Mouse (Mus musculus) hindbrain, embryonic 16.5 days (tissue): Measurements from ENCODE around the gene Fchsd2. TPM values are rescaled to one million over a fixed set of nuclear protein-coding genes. Genes with fewer than 3 reads are reported as not detected.

Experiments used
- ATAC-seq: fragments of 200-750 bp; cut with Nextera tagmentation; 2 replicates; pipeline ENCODE4 v1.8.0; 2017; ENCODE audit warnings: moderate TSS enrichment, moderate library complexity
- H3K27ac ChIP-seq: fragments of 300-500 bp; sonication (generic); 2 replicates; pipeline ENCODE4 v1.5.1; 2014; ENCODE audit warnings: low read depth, mild to moderate bottlenecking, control low read depth, low read length, moderate library complexity
- H3K27me3 ChIP-seq: fragments of 300-500 bp; sonication (generic); replicated peaks from 2 replicates; pipeline ENCODE4 v1.6.1; 2014; ENCODE audit warnings: low read length; ENCODE audit not compliant: control insufficient read depth, insufficient read depth
- H3K36me3 ChIP-seq: fragments of 300-500 bp; sonication (generic); 2 replicates; pipeline ENCODE4 v1.6.1; 2014; ENCODE audit warnings: mild to moderate bottlenecking, low read length, moderate library complexity, mixed read lengths; ENCODE audit not compliant: control insufficient read depth, insufficient read depth
- H3K4me1 ChIP-seq: fragments of 300-500 bp; sonication (generic); 2 replicates; pipeline ENCODE4 v1.6.1; 2014; ENCODE audit warnings: low read depth, low read length; ENCODE audit not compliant: control insufficient read depth, insufficient read depth
- H3K4me2 ChIP-seq: fragments of 300-500 bp; sonication (generic); 2 replicates; pipeline ENCODE4 v1.6.1; 2014; ENCODE audit warnings: mild to moderate bottlenecking, low read length, control low read depth, moderate library complexity
- H3K4me3 ChIP-seq: fragments of 300-500 bp; sonication (generic); 2 replicates; pipeline ENCODE4 v1.5.1; 2014; ENCODE audit warnings: mild to moderate bottlenecking, low read length, control low read depth, moderate library complexity
- H3K9ac ChIP-seq: fragments of 300-500 bp; sonication (generic); 2 replicates; pipeline ENCODE4 v1.6.1; 2014; ENCODE audit warnings: low read depth, mild to moderate bottlenecking, control low read depth, low read length, moderate library complexity
- H3K9me3 ChIP-seq: fragments of 300-500 bp; sonication (generic); 2 replicates; pipeline ENCODE4 v1.6.1; 2014; ENCODE audit warnings: mild to moderate bottlenecking, low read length, moderate library complexity; ENCODE audit not compliant: control insufficient read depth
- WGBS: fragments of 180-500 bp; shearing (Covaris S2); extraction: QIAGEN DNeasy Blood & Tissue Kit; methylation state at CpG from one replicate; pipeline ENCODE4 v1.1.7; 2014; 5-methylcytosine and 5-hydroxymethylcytosine counted together
- polyA plus RNA-seq: library from polyadenylated mRNA; unstranded; fragments of >200 nt; fragmentation: Nextera tagmentation; extraction: Ambion mirVana; gene quantifications from 2 replicates; pipeline ENCODE4 v1.2.1, GENCODE M21; 2015

Fchsd2 gene
- polyA plus RNA-seq, 1 experiment from 2014 or later = 36.5 TPM

DNA sequence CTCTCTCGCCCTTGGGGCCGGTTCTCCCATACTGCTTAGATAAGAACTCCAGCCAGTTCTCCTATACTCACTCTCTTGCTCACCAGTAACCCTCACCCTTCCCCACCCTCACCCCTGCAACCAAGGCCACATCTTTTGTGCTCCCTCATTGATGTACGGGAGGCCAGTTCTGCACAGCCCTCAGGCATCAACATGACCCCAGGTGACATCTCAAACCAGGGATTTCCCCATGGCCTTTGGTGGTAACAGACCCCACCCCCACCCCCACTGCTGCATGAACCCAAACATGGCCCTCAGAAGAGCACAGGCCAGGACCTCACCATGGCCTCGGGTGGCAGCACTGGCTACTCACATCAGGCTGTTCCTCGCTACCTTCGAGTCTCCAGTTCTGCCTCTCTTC lies 23.4 kb upstream of the Fchsd2 start:
- Histone ChIP-seq H3K4me1 (no peaks in the 10 kb centered on the region), H3K36me3 (no peaks in the 10 kb centered on the region), H3K9ac (no peak overlapping the region), H3K4me3 (no peak overlapping the region), H3K9me3 (no peaks in the 10 kb centered on the region), H3K27ac (no peak overlapping the region), H3K27me3 (no peaks in the 10 kb centered on the region), H3K4me2 (no peak overlapping the region)
- 85% methylated on average over 6 of the region's 6 CpGs for WGBS
- no peak for ATAC-seq

DNA sequence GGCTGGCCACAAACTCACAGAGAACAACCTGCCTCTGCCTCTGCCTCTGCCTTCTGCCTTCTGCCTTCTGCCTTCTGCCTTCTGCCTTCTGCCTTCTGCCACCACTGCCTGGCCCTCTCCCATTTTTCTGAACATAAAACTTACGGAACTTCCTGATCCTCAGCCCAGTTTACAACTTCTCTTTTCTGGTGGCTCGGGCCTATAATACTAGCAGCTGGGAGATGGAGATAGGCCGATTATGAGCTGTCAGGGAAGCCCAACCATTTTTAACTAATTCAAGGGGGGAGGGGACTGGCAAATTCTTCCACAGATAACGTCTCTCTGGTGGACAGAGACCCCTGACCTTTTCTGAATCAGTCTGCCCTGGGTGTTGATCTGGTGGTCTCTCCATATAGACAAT lies 22.3 kb upstream of the Fchsd2 start:
- no peaks in the 10 kb centered on the region for H3K27me3 ChIP-seq
- no peaks in the 10 kb centered on the region for H3K4me1 ChIP-seq
- H3K4me2 ChIP-seq = no peak overlapping the region
- H3K27ac ChIP-seq = no peak overlapping the region
- no peak for ATAC-seq
- no peak overlapping the region for H3K9ac ChIP-seq
- WGBS = 50% methylated on average over 4 of the region's 4 CpGs
- no peak overlapping the region for H3K4me3 ChIP-seq
- H3K9me3 ChIP-seq = no peaks in the 10 kb centered on the region
- H3K36me3 ChIP-seq = no peaks in the 10 kb centered on the region

DNA sequence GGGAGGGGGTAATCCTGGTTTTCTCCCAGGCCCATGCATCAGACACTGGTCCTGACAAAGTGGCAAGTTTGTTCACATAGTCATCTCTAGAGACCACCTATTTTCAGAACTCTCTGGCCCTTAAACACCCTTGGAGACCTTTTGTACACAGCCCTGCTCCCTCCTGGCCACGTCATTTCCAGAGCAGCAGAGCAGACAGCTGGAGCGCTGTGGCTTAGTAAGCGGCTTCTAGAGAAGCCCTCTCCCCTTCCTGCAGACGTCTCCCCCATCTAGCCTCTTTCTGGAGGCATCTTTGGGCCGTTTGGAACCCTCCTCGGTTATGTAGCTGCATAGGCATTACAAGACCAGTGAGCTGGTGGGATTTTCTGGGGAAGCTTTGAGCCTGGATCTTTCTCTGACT lies 21.6 kb upstream of the Fchsd2 start:
- Histone ChIP-seq H3K9me3 (no peaks in the 10 kb centered on the region), H3K27me3 (no peaks in the 10 kb centered on the region), H3K9ac (no peak overlapping the region), H3K4me1 (no peaks in the 10 kb centered on the region), H3K36me3 (no peaks in the 10 kb centered on the region), H3K4me2 (no peak overlapping the region), H3K27ac (no peak overlapping the region), H3K4me3 (no peak overlapping the region)
- 57% methylated on average over 6 of the region's 6 CpGs for WGBS
- ATAC-seq = no peak

DNA sequence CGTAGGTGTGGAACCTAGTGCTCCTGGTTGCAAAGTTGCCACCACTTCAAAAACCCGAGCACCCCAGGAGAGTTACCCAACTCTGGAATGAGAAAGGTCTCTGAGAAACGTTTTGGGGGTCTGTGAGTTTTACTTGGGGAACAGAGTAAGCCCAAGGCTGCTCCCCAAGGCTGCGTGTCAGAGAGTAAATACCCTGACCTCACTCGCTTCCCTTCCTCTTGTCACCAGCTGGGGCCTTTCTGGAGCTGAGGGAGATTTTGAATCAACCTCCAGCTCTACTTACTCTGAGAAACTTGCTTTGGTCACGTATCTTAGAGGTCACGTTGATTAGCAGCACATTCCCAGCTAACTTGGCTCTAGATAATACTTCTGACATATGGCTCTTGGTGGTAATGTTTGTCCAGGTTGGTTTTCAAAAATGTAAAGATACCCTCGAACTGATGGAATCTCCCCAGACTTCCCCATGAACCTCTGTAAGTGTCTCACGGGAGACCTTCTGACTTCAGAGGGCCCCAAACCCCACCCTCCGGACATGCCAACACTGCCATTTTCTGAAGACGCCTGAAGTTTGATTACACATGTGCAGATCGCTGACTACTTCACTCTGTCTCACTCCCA lies 20.4 kb upstream of the Fchsd2 start:
- no peak for ATAC-seq
- Histone ChIP-seq H3K36me3 (no peaks in the 10 kb centered on the region), H3K9me3 (no peaks in the 10 kb centered on the region), H3K27ac (no peak overlapping the region), H3K4me3 (no peak overlapping the region), H3K4me2 (no peak overlapping the region), H3K27me3 (no peaks in the 10 kb centered on the region), H3K4me1 (no peaks in the 10 kb centered on the region), H3K9ac (no peak overlapping the region)
- WGBS = 83% methylated on average over 12 of the region's 12 CpGs

DNA sequence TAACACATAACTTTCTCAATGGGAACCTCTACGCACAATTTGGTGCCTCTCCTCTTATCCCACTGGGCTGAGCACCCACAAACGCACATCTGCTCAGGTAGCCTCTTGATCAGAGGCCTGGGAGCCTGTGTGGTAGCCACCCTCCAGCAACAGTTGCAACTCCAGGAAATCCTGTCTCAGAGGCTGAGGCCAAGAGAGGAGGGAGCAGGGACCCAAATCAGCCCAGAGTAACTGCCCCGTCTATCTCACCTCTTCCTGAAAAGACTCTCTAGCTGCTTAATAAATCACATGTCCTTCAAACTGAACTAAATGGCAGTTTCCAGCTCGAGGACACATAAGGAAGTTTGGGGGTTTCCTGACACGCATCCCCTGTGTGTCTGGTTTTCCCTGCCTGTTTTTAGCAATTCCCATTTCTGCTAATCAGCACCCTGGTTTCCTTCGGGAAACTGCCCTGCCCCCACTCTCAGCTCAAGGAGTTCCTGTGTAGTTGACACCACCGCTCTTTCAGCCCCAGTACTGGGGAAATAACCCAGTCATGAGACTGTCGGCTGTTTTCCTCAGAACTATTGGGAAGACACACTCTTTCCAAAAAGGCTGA lies 18.4 kb upstream of the Fchsd2 start:
- no peak overlapping the region for H3K4me3 ChIP-seq
- H3K4me1 ChIP-seq = no peaks in the 10 kb centered on the region
- no peak overlapping the region for H3K27ac ChIP-seq
- WGBS = 75% methylated on average over 8 of the region's 8 CpGs
- no peak overlapping the region for H3K9ac ChIP-seq
- no peak for ATAC-seq
- no peak overlapping the region for H3K4me2 ChIP-seq
- H3K9me3 ChIP-seq = no peaks in the 10 kb centered on the region
- H3K36me3 ChIP-seq = no peaks in the 10 kb centered on the region
- H3K27me3 ChIP-seq = no peaks in the 10 kb centered on the region

DNA sequence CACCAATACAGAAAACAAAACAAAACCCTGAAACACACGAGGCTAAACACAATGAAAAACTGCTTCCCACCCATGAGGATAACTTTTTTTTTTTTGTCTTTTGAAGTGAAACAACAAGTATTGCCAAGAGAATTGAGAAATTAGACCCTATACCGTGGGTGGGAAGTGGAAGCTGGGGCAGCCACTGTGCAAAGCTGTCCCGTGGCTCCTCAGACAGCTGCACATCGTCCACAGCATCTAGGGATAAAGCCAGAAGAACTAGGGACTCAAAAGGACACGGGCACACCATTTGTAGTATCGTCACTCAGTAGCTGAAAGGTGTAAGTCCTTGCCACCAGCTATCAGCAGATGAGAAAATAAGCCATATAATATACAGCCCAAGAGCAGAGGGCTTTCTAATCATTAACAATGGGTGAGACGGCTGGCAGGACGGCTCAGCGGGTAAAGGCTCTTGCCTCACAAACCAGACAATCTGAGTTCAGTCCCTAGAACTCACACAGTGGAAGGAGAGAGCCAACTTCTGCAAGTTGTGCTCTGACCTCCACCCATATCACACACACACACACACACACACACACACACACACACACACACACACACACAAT lies 9.0 kb upstream of the Fchsd2 start:
- no peaks in the 10 kb centered on the region for H3K36me3 ChIP-seq
- 76% methylated on average over 9 of the region's 9 CpGs for WGBS
- no peak overlapping the region for H3K27ac ChIP-seq
- no peak for ATAC-seq
- no peak overlapping the region for H3K4me3 ChIP-seq
- no peaks in the 10 kb centered on the region for H3K4me1 ChIP-seq
- no peak overlapping the region for H3K9ac ChIP-seq
- no peak overlapping the region for H3K4me2 ChIP-seq
- no peaks in the 10 kb centered on the region for H3K9me3 ChIP-seq
- no peaks in the 10 kb centered on the region for H3K27me3 ChIP-seq

DNA sequence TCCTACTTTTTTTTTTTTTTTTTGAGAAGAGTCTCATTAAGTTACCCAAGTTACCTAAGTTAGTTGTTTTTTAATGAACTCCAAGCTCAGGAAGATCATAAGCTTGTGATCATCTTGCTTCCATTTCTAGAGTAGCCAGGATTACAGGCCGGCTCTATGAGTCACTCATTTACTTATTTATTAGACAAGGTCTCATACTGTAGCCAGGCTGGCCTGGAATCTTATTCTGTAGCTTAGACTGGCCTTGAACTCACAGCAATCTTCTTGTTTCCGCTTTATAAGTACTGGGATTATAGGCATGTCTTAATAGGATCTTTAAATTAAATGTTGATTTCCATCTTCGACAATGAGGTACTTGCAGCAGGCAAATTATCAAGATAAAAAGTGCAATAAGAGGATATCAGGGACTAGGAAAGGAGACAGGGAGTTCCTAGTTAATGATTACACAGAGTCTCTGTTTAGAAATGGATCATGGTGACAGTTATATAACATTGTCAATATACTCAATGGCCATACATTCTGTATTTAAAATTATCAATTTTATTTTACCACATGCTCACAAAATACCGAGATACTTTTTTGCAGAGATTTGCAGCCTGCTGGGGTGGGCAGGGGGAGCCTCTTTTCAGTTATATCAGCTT lies 7.7 kb upstream of the Fchsd2 start:
- Histone ChIP-seq H3K9ac (no peak overlapping the region), H3K9me3 (no peaks in the 10 kb centered on the region), H3K4me2 (no peak overlapping the region), H3K4me3 (no peak overlapping the region), H3K36me3 (no peaks in the 10 kb centered on the region), H3K27me3 (no peaks in the 10 kb centered on the region), H3K4me1 (no peaks in the 10 kb centered on the region), H3K27ac (no peak overlapping the region)
- ATAC-seq = no peak
- WGBS = 83% methylated on average over 4 of the region's 4 CpGs

DNA sequence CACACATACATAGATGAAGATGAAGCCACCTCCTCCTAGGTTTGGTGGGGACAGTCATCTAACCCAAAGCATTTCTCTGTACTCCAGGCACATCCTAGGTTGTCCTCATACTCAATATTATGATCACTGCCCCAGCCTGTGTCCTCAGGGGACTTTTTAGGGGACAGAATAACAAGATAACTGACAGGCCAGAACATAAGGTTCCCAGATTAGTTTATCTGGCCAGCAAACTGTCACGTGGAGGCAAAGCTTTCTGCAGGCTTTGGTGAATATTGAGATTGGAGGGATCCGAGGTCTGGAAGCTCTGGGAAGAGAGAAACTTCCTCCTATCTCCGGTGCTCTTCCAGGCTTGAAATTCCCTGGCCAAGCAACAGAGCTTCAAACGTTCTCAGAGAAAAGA lies 6.9 kb upstream of the Fchsd2 start:
- H3K4me1 ChIP-seq = no peaks in the 10 kb centered on the region
- no peaks in the 10 kb centered on the region for H3K36me3 ChIP-seq
- H3K27ac ChIP-seq = no peak overlapping the region
- no peak overlapping the region for H3K4me3 ChIP-seq
- no peaks in the 10 kb centered on the region for H3K27me3 ChIP-seq
- no peak overlapping the region for H3K4me2 ChIP-seq
- ATAC-seq = no peak
- no peaks in the 10 kb centered on the region for H3K9me3 ChIP-seq
- 61% methylated on average over 4 of the region's 4 CpGs for WGBS
- H3K9ac ChIP-seq = no peak overlapping the region

DNA sequence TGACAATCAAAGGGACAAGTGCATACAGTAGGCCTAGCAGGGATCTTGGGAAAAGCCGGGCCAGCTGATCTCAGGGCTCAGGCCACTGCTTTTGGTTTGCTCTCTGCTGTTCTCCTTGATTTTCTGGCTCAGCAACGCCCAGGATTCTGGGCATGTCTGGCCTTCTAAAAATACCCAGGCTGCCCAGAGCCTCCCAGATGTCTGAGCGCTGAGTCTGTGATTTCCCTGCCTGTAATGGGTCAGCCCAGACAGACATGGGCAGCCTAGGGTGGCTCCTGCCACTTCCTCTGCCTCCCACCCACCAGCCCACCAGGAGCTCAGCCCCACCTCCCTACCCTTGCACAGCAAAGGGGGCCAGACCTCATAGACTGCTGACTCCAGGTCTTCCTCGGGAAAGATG lies 4.0 kb upstream of the Fchsd2 start:
- no peak for ATAC-seq
- Histone ChIP-seq H3K9me3 (no peaks in the 10 kb centered on the region), H3K36me3 (no peaks in the 10 kb centered on the region), H3K9ac (no peak overlapping the region), H3K4me1 (no peaks in the 10 kb centered on the region), H3K4me2 (no peak overlapping the region), H3K27ac (no peak overlapping the region), H3K4me3 (no peak overlapping the region), H3K27me3 (no peaks in the 10 kb centered on the region)
- WGBS = 75% methylated on average over 4 of the region's 4 CpGs
